Mouse (Mus musculus): Measurements from ENCODE around the gene Erg28.

Erg28 gene

GRCm38 (mm10) chr12:85824438-85825264 lies at the start of gene Erg28, which contains the start of gene Ttll5:
Gene Erg28, minus strand, starts transcription at chr12:85824550.
Gene Ttll5, plus strand, starts transcription at chr12:85824659.
- peak; percentile 92 to 94 for DNase-seq (ENCODE audit: low read depth in 2 of 2, low spot score in 2 of 2)

DNA sequence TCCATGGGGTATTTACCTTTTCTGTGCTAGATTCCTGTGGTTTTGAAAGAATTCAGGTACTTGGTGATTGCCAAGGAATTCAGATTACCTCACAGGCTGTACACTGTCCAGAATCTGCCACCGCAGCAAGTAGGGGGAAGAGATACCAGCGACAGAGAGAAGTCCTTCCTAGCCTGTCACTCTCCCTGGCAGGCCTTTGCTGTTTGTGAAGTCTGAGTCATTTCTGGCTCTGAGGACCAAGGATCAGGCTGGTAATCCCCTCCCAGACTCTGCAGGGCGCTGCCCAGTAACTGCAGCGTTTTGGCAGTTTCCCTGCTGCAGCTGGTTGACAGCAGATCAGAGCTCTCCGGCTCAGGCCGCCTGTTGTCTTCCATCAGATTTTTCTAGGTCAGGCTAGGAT lies 45.1 kb upstream of the Erg28 start:
- no peak for DNase-seq (ENCODE audit: low read depth in 2 of 2, low spot score in 2 of 2)

DNA sequence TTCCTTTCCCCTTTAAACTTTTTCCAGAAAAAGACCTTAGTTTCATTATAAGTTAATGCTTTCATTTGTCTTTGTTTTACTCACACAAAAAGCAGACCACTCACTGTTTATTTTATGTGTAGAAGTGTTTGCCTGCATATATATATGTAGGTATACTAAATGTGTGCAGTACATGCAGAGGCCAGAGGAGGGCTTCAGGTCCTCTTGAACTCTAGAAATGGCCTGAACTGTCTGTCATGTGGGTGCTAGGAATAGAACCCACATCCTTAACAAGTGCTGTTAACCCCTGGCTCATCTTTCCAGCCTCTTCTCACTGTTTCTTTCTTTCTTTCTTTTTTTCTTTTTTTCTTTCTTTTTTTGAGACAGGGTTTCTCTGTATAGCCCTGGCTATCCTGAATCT lies 42.8 kb upstream of the Erg28 start:
- DNase-seq (ENCODE audit: low read depth in 2 of 2, low spot score in 2 of 2), result no peak

DNA sequence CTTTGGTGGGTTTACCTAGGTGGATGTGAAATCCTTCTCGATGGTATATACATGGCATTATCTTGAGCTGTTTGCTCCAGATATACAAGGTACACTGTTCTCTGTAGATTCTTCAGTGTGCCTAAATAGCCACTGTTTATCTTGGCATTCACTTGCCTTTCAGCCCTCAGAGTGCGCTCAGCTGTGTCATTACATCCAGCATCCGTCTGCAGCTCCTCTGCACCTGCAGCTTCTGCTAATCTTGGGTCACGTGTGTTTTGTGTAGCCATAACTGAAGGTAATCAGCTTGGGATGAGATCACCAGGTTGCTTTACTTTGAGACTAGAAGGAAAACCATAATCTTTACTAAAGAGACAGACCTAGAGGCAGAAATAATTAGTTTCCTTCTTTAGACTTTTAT lies 42.3 kb upstream of the Erg28 start:
- no peak for DNase-seq (ENCODE audit: low read depth in 2 of 2, low spot score in 2 of 2)

DNA sequence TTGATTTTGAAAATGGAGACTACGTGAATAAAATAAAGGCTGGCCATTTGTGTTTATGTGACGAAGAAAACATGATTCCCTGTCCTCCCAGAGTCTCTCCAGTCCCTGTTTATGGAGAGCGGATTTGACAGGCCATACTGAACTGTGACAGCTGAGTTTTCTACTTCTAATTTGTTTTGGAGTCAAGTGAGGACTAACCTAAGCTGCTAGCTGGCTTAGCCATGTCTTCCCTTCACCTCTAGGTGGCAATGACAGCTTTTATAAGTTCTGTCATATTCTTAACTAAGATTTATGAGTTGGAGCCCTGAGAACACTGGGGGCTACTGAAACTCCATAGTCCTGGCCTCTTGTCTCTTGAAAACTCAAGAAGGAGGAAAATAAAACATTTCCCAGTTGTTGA lies 41.2 kb upstream of the Erg28 start:
- no peak for DNase-seq (ENCODE audit: low read depth in 2 of 2, low spot score in 2 of 2)

DNA sequence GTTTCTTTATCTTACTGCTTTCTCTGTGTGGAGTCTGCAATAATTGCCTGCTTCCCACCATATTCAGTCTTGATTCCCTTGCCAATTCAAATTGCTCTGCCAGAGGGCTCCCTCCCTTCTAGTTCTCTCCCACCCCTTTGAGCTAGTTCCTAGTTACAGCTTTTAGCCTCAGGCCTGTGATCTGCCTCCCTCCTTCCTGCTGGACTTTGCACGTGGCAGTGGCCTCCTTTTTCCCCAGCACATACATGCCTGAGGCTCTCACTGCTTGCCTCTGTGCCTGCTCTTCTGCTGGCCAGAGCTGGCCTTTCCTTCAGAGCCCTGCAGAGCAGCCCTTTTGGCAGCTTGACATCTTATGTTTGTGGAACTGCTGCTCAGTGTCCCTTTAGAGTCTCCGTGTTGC lies 38.2 kb upstream of the Erg28 start:
- no peak for DNase-seq (ENCODE audit: low read depth in 2 of 2, low spot score in 2 of 2)

- no peak for DNase-seq (ENCODE audit: low read depth in 2 of 2, low spot score in 2 of 2)
Measured at GRCm38 (mm10) chr12:85859511-85860189, 35.3 kb upstream of the Erg28 start.

DNA sequence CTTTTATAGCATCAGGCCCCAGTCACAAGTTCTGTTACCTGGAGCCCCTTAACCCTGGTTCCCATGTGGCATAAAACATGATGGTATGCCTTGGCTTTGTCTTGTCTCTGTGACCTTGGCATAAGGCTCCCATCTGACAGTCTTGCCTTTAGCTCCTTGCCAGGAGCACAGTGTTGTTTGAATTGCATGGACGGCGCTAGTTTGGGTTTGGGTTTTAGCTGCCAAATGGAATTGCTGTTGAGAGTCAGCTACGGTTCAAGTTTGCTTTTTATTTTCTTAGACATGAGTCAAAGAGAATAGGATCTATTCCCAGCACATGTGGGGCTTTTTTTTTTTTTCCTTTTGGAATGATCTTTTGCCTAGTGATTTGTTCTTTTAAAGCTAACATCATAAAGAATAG lies 34.8 kb upstream of the Erg28 start:
- DNase-seq (ENCODE audit: low read depth in 2 of 2, low spot score in 2 of 2), result no peak

GRCm38 (mm10) chr12:85857300-85857699 lies 33.0 kb upstream of the Erg28 start:
- DNase-seq (ENCODE audit: low read depth in 2 of 2, low spot score in 2 of 2), result no peak

GRCm38 (mm10) chr12:85854271-85854670 lies 29.9 kb upstream of the Erg28 start:
- DNase-seq (ENCODE audit: low read depth in 2 of 2, low spot score in 2 of 2), result no peak

- DNase-seq (ENCODE audit: low read depth in 2 of 2, low spot score in 2 of 2), result no peak
Measured at GRCm38 (mm10) chr12:85853836-85854235, 29.5 kb upstream of the Erg28 start.

- DNase-seq (ENCODE audit: low read depth in 2 of 2, low spot score in 2 of 2), result no peak
Measured at GRCm38 (mm10) chr12:85850661-85851060, 26.3 kb upstream of the Erg28 start.

DNA sequence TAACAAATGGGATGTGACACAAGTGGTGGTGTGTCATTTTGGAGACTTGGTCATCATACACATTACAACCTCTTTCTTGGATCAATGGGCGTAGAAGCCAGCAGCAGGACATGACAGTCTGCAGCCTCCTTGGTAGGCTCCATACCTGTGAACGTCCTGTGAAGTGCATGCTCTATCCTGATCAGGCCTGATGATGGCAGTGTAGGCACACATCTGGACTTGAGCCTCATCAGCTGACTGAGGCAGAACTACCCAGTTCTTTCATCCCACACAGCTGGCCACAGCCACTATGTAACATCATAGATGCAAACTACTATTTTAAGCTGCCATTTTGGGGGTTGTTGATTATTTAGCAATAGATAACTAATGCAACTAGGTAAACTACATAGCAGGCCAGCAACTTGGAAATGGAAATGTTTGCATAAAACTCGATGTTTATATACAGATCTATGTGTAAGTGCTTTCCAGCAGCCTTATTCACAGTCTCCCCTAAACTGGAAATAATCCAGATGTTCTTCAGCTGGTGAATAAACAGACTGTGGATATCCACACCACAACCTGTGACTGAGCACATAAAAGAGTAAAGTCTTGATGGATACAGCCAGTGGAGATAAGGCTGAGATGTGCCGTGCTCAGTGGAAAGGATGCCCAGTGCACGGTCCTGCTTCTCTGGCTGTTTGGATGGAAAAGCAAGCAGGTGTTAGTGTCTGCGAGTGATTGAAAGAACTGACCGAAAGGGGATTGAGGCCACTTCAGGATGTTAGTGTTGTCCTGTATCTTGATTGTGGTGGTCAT lies 24.0 kb upstream of the Erg28 start:
- DNase-seq (ENCODE audit: low read depth in 2 of 2, low spot score in 2 of 2), result no peak

DNA sequence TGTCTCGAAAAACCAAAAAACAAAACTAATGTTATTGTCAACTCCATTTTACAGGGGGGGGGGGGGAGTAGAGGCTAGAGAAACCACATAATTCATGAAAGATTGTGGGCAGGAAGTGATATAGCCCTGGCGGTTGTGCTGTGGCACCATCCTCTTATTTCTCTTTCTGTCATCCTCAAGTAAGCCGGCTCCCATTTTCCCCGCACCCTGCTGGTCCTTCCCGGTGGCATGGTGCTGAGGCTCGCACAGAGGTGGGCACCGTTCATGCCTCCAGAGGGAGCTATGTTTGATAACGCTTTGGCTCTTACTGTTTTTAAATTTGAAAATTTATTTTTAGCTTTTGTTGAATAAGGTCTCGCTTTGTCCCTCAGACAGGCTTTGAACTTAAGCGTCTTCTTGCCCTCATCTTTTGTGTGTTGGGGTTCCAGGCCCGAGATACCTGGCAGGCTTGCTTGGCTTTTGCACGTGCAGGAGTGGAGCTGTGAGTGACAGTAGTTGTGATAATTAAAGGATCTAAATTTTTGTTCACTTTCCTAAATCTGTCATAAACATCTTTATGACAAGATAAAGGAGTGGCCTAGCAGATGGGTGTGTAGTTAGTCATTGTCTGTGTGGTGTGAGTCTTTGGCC lies 15.1 kb upstream of the Erg28 start:
- peak; percentile 15 to 23 for DNase-seq (ENCODE audit: low read depth in 2 of 2, low spot score in 2 of 2)

GRCm38 (mm10) chr12:85837765-85838164 lies 13.4 kb upstream of the Erg28 start:
- DNase-seq (ENCODE audit: low read depth in 2 of 2, low spot score in 2 of 2), result no peak

GRCm38 (mm10) chr12:85834543-85834942 lies 10.2 kb upstream of the Erg28 start:
- no peak for DNase-seq (ENCODE audit: low read depth in 2 of 2, low spot score in 2 of 2)

- DNase-seq (ENCODE audit: low read depth in 2 of 2, low spot score in 2 of 2), result no peak
Measured at GRCm38 (mm10) chr12:85830691-85831090, 6.3 kb upstream of the Erg28 start.

- no peak for DNase-seq (ENCODE audit: low read depth in 2 of 2, low spot score in 2 of 2)
Measured at GRCm38 (mm10) chr12:85829866-85830265, 5.5 kb upstream of the Erg28 start.

DNA sequence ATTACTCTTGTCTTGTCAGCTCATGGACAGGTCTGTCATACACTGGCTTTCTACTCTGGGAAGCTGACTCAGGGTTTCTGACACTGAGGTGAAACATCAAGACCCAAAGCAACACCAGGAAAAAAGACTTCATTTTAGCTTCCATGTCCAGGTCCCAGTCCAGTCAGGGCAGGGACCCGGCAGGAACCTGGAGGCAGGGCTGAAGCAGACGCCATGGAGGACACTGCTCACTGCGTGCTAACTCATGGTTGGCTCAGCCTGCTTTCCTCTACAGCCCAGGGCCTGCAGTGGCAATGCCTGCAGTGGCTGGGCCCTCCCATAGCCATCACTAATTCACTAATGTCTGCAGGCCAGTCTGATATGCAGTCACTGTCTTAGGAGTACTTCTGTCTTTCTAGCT lies 4.5 kb upstream of the Erg28 start:
- no peak for DNase-seq (ENCODE audit: low read depth in 2 of 2, low spot score in 2 of 2)

- no peak for DNase-seq (ENCODE audit: low read depth in 2 of 2, low spot score in 2 of 2)
Measured at GRCm38 (mm10) chr12:85825822-85826221, 1.5 kb upstream of the Erg28 start.

DNA sequence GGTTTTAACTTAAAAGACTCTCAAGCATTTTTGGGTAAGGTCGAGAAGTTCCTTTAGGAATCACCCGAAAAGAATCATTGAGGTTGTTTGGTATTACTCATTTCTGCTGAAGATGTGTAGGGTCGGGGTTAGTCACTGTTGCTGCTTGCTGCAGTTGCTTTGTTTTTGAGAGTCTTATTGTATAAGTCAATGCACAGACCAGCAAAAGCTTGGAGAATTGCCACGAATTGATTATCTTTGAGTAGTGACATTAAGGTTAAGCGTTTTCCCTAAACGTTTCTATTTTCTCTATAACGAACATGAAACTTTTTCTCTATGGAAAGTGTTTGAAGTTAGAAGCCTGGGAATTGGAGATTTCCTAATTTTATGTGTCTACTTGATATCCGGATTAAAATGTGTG lies 1.0 kb upstream of the Erg28 start:
- no peak for DNase-seq (ENCODE audit: low read depth in 2 of 2, low spot score in 2 of 2)
